Mouse (Mus musculus): ENCODE results near the gene Dusp10. TPM values are rescaled to one million over a fixed set of nuclear protein-coding genes. Genes with fewer than 3 reads are reported as not detected.

Dusp10 gene
- 6.5 and 7.2 TPM in 2 replicates for polyA plus RNA-seq (2014; fragmentation: Nextera tagmentation; extraction: Ambion mirVana)

DNA sequence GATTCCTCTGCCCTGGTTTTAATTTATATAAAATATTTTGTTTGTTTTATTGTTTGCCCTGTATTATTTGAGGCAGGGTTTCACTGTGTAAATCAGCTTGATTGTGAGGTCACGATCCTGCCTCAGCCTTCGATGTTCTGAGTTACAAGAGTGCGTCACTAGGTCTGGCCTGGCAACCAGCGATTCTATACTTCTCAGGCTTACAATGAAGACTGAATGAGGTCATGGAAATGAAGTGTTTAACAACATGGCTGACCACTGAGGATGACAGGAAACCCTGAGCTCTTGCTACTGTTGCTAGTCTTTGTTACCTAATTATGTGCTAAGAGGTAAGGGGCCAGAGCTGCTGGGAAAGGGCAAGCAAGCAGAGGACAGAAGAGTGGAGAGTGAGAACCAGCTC is at the start of gene Dusp10:
Gene Dusp10, plus strand, starts transcription at position 197 of the 400 bp plus-strand sequence.
- Histone ChIP-seq H3K4me3 (ENCODE audit: low read depth, low read length) (no peak within 1 kb of the TSS), H3K9ac (ENCODE audit: low read depth, low read length) (no peak within 1 kb of the TSS), H3K27ac (ENCODE audit: low read depth, low read length) (no peak within 1 kb of the TSS), H3K4me2 (replicated peaks; ENCODE audit: low read depth, low read length) (no peak within 1 kb of the TSS), H3K4me1 (replicated peaks; ENCODE audit: control insufficient read depth, insufficient read depth, low read length) (no peaks in the 10 kb centered on the region), H3K36me3 (ENCODE audit: control insufficient read depth, insufficient read depth, low read length) (no peaks in the 10 kb centered on the region), H3K27me3 (ENCODE audit: control insufficient read depth, insufficient read depth, low read length) (no peaks in the 10 kb centered on the region), H3K9me3 (ENCODE audit: control insufficient read depth, low read length) (no peaks in the 10 kb centered on the region)
- no peak for ATAC-seq (ENCODE audit: low FRiP score)
- no peak for DNase-seq (ENCODE audit: low spot score)
- WGBS: 91% methylated on average over 4 of the region's 4 CpGs

DNA sequence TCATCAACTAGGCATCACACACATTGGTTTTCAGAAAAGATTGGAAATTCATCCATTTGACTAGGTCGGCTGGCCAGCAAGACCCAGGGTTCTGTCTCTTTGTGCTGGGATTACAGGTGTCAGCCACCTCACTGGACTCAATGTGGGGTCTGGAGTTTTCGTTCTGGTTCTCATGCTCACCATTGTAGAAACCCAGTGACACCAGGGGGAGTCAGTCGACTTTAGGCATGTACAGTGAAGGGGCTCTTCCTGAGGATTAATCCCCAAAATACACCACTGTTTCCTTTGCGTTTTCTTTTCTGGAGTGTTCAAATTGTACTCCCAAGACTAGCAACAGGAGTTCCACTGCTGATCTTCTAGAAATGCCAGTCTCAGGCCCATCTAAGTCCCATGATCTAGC is 47.8 kb upstream of the Dusp10 start:
- 78% methylated on average over 4 of the region's 4 CpGs for WGBS
- H3K9ac ChIP-seq (ENCODE audit: low read depth, low read length): no peak overlapping the region
- H3K4me1 ChIP-seq (replicated peaks; ENCODE audit: control insufficient read depth, insufficient read depth, low read length): no peaks in the 10 kb centered on the region
- DNase-seq (ENCODE audit: low spot score) (no peak), ATAC-seq (ENCODE audit: low FRiP score) (no peak)
- H3K4me3 ChIP-seq (ENCODE audit: low read depth, low read length): no peak overlapping the region
- H3K4me2 ChIP-seq (replicated peaks; ENCODE audit: low read depth, low read length): no peak overlapping the region
- H3K9me3 ChIP-seq (ENCODE audit: control insufficient read depth, low read length): no peaks in the 10 kb centered on the region
- H3K27me3 ChIP-seq (ENCODE audit: control insufficient read depth, insufficient read depth, low read length): no peaks in the 10 kb centered on the region
- H3K36me3 ChIP-seq (ENCODE audit: control insufficient read depth, insufficient read depth, low read length): no peaks in the 10 kb centered on the region
- no peak overlapping the region for H3K27ac ChIP-seq (ENCODE audit: low read depth, low read length)

- H3K27ac ChIP-seq (ENCODE audit: low read depth, low read length): no peak overlapping the region
- no peaks in the 10 kb centered on the region for H3K4me1 ChIP-seq (replicated peaks; ENCODE audit: control insufficient read depth, insufficient read depth, low read length)
- no peaks in the 10 kb centered on the region for H3K9me3 ChIP-seq (ENCODE audit: control insufficient read depth, low read length)
- no peak for ATAC-seq (ENCODE audit: low FRiP score)
- H3K36me3 ChIP-seq (ENCODE audit: control insufficient read depth, insufficient read depth, low read length): no peaks in the 10 kb centered on the region
- DNase-seq (ENCODE audit: low spot score): no peak
- H3K4me2 ChIP-seq (replicated peaks; ENCODE audit: low read depth, low read length): no peak overlapping the region
- H3K4me3 ChIP-seq (ENCODE audit: low read depth, low read length): no peak overlapping the region
- H3K9ac ChIP-seq (ENCODE audit: low read depth, low read length): no peak overlapping the region
- H3K27me3 ChIP-seq (ENCODE audit: control insufficient read depth, insufficient read depth, low read length): no peaks in the 10 kb centered on the region
- WGBS: 92% methylated on average over 1 of the region's 1 CpGs
Measured at GRCm38 (mm10) chr1:183969265-183969664, 43.8 kb upstream of the Dusp10 start.

DNA sequence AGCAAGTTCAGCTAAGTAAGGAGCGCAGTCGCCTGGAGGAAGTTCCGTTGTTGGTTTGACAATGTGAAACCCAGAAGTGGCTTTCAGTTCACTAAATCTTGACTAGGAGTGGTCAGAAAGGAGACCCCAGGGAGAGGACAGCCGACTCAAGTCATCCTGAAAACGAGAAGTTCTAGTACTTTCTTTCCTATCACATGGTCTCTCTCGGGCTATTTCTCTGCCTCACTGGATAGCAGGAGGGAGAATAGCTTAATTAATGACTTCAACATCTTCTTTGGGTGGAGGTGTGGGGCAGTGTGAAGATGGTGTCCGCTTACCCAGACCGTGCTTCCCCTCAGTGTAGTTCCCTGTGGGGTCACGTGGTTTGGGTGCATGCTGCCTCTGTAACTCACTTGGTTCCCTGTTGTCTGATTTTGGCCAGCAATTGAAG is 33.3 kb upstream of the Dusp10 start:
- no peak overlapping the region for H3K4me3 ChIP-seq (ENCODE audit: low read depth, low read length)
- 92% methylated on average over 9 of the region's 9 CpGs for WGBS
- H3K27me3 ChIP-seq (ENCODE audit: control insufficient read depth, insufficient read depth, low read length): no peaks in the 10 kb centered on the region
- H3K9ac ChIP-seq (ENCODE audit: low read depth, low read length): no peak overlapping the region
- ATAC-seq (ENCODE audit: low FRiP score) (no peak), DNase-seq (ENCODE audit: low spot score) (no peak)
- H3K4me1 ChIP-seq (replicated peaks; ENCODE audit: control insufficient read depth, insufficient read depth, low read length): no peaks in the 10 kb centered on the region
- H3K36me3 ChIP-seq (ENCODE audit: control insufficient read depth, insufficient read depth, low read length): no peaks in the 10 kb centered on the region
- H3K27ac ChIP-seq (ENCODE audit: low read depth, low read length): no peak overlapping the region
- H3K4me2 ChIP-seq (replicated peaks; ENCODE audit: low read depth, low read length): no peak overlapping the region
- no peaks in the 10 kb centered on the region for H3K9me3 ChIP-seq (ENCODE audit: control insufficient read depth, low read length)

DNA sequence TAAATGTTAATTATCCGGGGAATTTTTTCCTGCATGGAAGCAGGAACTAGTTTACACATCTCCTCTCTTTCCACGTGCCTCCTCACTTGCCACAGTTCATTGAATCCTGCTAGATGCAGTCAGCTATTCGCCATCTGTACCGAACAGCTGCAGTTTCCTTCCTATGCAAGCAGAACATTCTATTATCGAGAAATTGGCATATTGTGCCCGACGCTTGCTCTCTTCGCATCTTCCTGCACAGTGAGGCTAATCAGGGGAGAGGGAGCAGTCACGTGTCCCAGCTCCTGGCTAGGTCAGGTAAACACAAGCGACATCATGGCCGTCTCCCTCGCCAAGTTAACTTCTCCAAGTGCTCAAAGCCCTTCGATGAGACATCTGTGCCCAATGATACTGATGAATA is 31.0 kb upstream of the Dusp10 start:
- no peak overlapping the region for H3K27ac ChIP-seq (ENCODE audit: low read depth, low read length)
- no peak overlapping the region for H3K4me3 ChIP-seq (ENCODE audit: low read depth, low read length)
- H3K9me3 ChIP-seq (ENCODE audit: control insufficient read depth, low read length): no peaks in the 10 kb centered on the region
- H3K9ac ChIP-seq (ENCODE audit: low read depth, low read length): no peak overlapping the region
- H3K27me3 ChIP-seq (ENCODE audit: control insufficient read depth, insufficient read depth, low read length): no peaks in the 10 kb centered on the region
- H3K4me1 ChIP-seq (replicated peaks; ENCODE audit: control insufficient read depth, insufficient read depth, low read length): no peaks in the 10 kb centered on the region
- no peak for ATAC-seq (ENCODE audit: low FRiP score)
- no peak for DNase-seq (ENCODE audit: low spot score)
- WGBS: 83% methylated on average over 13 of the region's 13 CpGs
- H3K4me2 ChIP-seq (replicated peaks; ENCODE audit: low read depth, low read length): no peak overlapping the region
- H3K36me3 ChIP-seq (ENCODE audit: control insufficient read depth, insufficient read depth, low read length): no peaks in the 10 kb centered on the region

- Histone ChIP-seq H3K36me3 (ENCODE audit: control insufficient read depth, insufficient read depth, low read length) (no peaks in the 10 kb centered on the region), H3K27me3 (ENCODE audit: control insufficient read depth, insufficient read depth, low read length) (no peaks in the 10 kb centered on the region), H3K4me1 (replicated peaks; ENCODE audit: control insufficient read depth, insufficient read depth, low read length) (no peaks in the 10 kb centered on the region), H3K4me3 (ENCODE audit: low read depth, low read length) (no peak overlapping the region), H3K9me3 (ENCODE audit: control insufficient read depth, low read length) (no peaks in the 10 kb centered on the region), H3K9ac (ENCODE audit: low read depth, low read length) (no peak overlapping the region), H3K4me2 (replicated peaks; ENCODE audit: low read depth, low read length) (no peak overlapping the region), H3K27ac (ENCODE audit: low read depth, low read length) (no peak overlapping the region)
- no peak for ATAC-seq (ENCODE audit: low FRiP score)
- 94% methylated on average over 7 of the region's 7 CpGs for WGBS
- DNase-seq (ENCODE audit: low spot score): no peak
Measured at GRCm38 (mm10) chr1:183987711-183988245, 25.3 kb upstream of the Dusp10 start.

GRCm38 (mm10) chr1:183991921-183992320 is 21.2 kb upstream of the Dusp10 start:
- no peak overlapping the region for H3K27ac ChIP-seq (ENCODE audit: low read depth, low read length)
- no peak overlapping the region for H3K9ac ChIP-seq (ENCODE audit: low read depth, low read length)
- H3K9me3 ChIP-seq (ENCODE audit: control insufficient read depth, low read length): no peaks in the 10 kb centered on the region
- no peak overlapping the region for H3K4me2 ChIP-seq (replicated peaks; ENCODE audit: low read depth, low read length)
- DNase-seq (ENCODE audit: low spot score): no peak
- no peak overlapping the region for H3K4me3 ChIP-seq (ENCODE audit: low read depth, low read length)
- H3K36me3 ChIP-seq (ENCODE audit: control insufficient read depth, insufficient read depth, low read length): no peaks in the 10 kb centered on the region
- ATAC-seq (ENCODE audit: low FRiP score): no peak
- no peaks in the 10 kb centered on the region for H3K27me3 ChIP-seq (ENCODE audit: control insufficient read depth, insufficient read depth, low read length)
- H3K4me1 ChIP-seq (replicated peaks; ENCODE audit: control insufficient read depth, insufficient read depth, low read length): no peaks in the 10 kb centered on the region
- 90% methylated on average over 2 of the region's 2 CpGs for WGBS

GRCm38 (mm10) chr1:183997207-183997606 is 15.9 kb upstream of the Dusp10 start:
- H3K27me3 ChIP-seq (ENCODE audit: control insufficient read depth, insufficient read depth, low read length): no peaks in the 10 kb centered on the region
- no peak overlapping the region for H3K4me2 ChIP-seq (replicated peaks; ENCODE audit: low read depth, low read length)
- no peak overlapping the region for H3K27ac ChIP-seq (ENCODE audit: low read depth, low read length)
- no peaks in the 10 kb centered on the region for H3K4me1 ChIP-seq (replicated peaks; ENCODE audit: control insufficient read depth, insufficient read depth, low read length)
- no peak overlapping the region for H3K9ac ChIP-seq (ENCODE audit: low read depth, low read length)
- no peak for ATAC-seq (ENCODE audit: low FRiP score)
- DNase-seq (ENCODE audit: low spot score): no peak
- no peak overlapping the region for H3K4me3 ChIP-seq (ENCODE audit: low read depth, low read length)
- no peaks in the 10 kb centered on the region for H3K9me3 ChIP-seq (ENCODE audit: control insufficient read depth, low read length)
- H3K36me3 ChIP-seq (ENCODE audit: control insufficient read depth, insufficient read depth, low read length): no peaks in the 10 kb centered on the region
- 62% methylated on average over 2 of the region's 2 CpGs for WGBS

DNA sequence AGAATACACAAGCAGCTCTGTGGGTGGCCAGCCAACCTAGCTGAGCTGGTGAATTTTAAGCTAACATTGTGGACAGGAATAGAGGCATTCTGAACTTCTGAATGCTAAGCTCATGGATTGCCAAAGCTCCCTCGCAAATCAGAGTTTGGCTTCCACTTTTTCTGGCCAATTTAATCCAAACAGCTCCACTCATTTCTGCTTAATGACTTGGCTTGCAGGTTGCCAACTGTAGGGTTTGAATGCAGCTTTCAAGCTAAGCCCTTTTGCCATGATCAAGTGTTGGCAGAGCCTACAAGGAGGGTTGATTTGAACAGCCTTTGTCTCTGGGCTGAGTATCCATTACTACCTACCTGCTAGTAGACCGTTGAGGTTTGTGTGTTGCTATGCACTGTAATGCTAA is 10.6 kb upstream of the Dusp10 start:
- WGBS: 87% methylated on average over 2 of the region's 2 CpGs
- H3K27me3 ChIP-seq (ENCODE audit: control insufficient read depth, insufficient read depth, low read length): no peaks in the 10 kb centered on the region
- H3K4me1 ChIP-seq (replicated peaks; ENCODE audit: control insufficient read depth, insufficient read depth, low read length): no peaks in the 10 kb centered on the region
- no peak overlapping the region for H3K9ac ChIP-seq (ENCODE audit: low read depth, low read length)
- DNase-seq (ENCODE audit: low spot score) (no peak), ATAC-seq (ENCODE audit: low FRiP score) (no peak)
- no peak overlapping the region for H3K4me3 ChIP-seq (ENCODE audit: low read depth, low read length)
- H3K27ac ChIP-seq (ENCODE audit: low read depth, low read length): no peak overlapping the region
- no peaks in the 10 kb centered on the region for H3K36me3 ChIP-seq (ENCODE audit: control insufficient read depth, insufficient read depth, low read length)
- no peak overlapping the region for H3K4me2 ChIP-seq (replicated peaks; ENCODE audit: low read depth, low read length)
- H3K9me3 ChIP-seq (ENCODE audit: control insufficient read depth, low read length): no peaks in the 10 kb centered on the region

All from hindbrain, embryonic 11.5 days (tissue).